Mouse (Mus musculus): Measurements from ENCODE around the gene Eci1.
"Not testable (repeated sequence)": the region's sequence is repeated elsewhere in the genome, so short reads cannot be mapped to it uniquely, and the experiment has no call there.

Gene Eci1

DNA sequence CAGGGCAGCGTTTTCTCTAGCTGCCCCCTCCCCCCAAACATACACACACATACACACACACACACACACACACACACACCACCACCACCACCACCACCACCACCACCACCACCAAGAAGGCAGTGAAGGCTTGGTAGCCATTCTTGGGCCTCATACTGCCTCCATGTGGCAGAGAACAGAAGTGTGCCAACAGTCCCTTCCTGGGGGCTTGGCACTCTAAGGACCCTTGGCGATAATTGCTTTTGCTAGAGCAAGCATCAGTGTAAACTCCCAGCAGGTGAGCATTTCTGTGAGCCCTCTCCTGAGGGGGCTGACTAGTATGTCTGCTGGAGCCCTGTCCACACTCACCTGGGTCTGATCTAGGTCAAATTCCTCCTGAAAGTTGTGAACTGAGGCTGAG, 14.7 kb downstream of the Eci1 start:
- DNase-seq, result no peak

DNA sequence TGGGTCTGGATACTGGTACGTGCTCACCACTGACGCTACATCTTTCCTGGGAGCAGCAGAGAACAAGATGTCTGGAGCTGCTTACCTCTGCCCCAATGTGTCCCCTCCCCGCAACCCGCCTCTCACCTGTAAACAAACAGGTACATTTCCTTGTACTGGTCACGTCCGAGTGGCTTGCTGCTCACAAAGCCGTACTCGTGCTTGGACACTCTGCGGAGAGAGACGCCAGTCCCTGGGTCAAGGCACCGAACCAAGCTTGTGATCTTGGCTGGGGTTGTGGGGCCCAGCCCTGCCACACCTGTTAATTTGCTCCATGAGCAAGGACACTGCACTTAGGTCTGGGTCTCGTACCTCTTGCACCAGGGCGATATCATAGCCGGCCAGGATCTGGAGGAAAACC, 15.7 kb downstream of the Eci1 start:
- DNase-seq, result no peak

DNA sequence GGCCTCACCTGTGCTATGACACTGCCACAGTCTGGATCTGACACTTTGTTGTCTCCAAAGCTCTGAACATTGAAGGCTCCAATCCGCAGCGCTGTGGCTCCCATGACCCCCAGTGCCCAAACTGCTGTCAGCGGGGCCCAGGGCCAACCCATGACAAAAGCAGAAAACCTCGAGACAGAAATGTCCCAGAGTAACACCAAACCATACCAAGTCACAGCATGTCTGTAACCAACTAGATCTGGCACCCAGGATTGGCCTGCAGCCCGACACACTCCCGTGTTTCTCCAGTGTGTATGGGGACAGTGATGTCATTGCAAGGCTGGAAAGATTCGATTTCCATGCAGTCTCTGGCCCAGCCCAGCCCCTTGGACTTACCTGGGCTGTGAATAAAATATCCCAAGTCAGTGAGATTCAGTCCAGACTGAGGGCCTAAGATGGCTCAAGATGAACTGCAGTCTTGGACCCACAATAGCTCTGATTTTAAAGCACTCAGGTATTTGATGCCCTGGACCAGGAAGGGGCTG, 16.3 kb downstream of the Eci1 start, which contains the start of gene Dnase1l2:
TSS of gene Dnase1l2 (minus strand) at position 474 of the 524 bp plus-strand sequence.
- no peak for DNase-seq

DNA sequence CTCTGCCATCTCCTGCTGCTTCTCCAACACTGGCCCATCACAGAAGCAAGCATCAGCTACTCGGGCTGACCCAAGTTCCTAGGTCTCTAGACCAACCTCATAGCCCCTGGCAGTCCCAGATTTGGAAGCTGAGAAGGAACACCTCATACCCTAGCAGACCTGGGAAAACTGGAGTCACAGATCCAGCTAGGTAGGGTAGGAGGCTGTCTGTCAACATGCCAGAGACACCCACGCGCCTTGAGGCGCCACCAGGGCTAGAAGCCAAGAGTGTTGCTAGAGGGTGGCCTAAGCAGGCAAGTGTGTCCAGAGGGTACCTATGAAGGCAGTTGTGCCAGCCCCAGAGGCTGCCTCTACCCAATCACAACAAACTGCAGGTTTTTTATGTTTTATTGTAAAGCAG, 17.0 kb downstream of the Eci1 start:
- DNase-seq, result no peak

DNA sequence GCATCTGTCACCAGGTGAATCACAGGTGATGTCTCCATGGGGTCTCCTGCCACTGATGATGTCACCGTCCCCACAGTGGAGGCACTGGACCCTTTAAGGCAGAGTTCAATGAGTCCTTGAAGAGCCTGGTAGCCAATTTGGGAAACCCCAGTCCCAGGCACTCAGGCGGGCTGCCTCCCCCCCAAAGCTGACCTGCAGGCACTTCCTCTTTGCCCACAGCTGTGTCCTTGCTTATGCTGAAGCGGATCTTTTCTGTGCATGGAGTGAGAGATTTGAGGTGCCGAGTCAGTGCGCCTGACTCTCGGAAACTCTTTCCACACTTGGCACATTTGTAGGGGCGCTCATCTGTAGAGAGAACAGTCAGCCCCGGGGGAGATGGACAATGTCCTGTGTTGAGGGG, 20.1 kb downstream of the Eci1 start:
- DNase-seq, result no peak

DNA sequence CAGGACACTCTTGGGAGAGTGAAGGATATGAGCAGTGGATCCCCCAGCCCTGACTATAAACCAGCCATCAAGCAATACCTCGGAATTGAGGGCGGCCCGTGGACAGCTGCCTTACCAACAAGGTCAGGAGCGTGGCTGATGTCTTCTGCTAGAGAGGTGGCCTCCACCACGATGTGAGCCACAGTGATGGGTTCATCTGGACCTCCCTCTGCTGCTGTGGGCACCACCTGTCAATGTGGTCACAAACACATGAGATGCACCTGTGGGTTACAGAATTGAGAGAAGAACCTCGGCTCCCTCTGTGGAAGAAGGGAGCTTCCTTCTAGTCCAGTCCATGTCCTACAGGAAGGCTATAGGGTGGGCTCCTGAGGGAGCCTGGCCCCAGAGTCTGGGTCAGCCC, 23.1 kb downstream of the Eci1 start:
- DNase-seq, result no peak

DNA sequence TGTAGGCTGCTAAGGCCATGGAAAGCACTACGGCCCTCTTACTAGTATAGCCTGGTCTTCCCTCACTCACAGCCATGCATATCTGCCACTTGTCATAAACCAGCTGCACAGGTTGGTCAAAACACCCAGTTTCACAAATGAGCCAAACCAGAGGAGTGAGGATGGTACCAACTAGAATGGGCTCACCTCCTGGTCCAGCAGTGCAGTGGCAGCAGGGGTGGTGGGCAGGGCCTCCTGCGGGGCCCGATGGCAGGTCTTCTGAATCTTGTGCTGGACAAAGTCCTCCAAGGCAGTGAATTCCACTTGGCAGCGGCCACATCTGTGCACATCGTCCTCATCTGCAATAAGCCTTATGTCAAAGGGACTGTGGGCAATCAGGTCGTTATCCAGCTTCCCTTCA, 24.8 kb downstream of the Eci1 start:
- DNase-seq, result no peak

DNA sequence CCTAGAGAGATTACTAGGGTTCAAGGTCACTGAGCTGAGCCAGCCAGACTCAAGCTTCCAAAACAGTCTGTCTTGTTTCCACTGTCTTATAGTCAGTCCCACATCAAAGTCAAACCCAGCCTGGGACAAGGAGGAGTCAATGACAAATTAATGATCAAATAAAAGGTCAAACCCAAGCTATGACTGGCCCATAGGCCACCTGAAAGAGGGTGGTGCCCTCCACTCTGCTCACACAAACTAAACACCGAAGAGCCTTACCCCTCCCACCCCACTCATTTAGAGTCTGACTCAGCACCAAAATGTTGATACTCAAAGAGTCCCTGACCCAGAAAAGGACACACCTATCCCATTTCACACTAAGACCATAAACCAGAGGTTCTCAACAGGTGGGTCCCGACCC, 26.9 kb downstream of the Eci1 start:
- DNase-seq, result no peak

DNA sequence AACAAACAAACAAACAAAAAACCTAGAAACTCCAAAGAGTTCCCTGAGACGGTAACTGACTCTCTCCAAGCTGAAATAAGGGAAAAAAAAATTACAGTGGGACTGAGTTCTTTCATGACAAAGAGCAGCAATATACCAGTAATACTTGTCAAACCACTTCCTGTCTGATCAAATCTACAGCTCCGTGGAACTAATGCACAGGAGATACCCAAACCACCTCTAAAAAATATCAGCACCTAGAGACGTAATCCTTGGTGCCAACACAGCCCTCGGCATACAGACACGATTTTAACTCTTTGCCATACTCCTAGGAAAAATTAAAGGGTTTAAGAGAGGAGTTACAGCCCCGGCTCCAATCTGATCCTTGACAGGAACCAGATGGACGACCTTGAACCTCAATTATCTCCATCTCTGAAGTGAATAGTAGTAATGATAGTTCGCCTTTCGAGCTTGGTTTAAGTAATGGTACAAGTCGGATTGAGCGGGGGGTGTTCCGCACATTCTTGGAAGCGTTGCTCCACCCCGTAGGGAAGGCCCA, 27.8 kb downstream of the Eci1 start:
- DNase-seq, result no peak

DNA sequence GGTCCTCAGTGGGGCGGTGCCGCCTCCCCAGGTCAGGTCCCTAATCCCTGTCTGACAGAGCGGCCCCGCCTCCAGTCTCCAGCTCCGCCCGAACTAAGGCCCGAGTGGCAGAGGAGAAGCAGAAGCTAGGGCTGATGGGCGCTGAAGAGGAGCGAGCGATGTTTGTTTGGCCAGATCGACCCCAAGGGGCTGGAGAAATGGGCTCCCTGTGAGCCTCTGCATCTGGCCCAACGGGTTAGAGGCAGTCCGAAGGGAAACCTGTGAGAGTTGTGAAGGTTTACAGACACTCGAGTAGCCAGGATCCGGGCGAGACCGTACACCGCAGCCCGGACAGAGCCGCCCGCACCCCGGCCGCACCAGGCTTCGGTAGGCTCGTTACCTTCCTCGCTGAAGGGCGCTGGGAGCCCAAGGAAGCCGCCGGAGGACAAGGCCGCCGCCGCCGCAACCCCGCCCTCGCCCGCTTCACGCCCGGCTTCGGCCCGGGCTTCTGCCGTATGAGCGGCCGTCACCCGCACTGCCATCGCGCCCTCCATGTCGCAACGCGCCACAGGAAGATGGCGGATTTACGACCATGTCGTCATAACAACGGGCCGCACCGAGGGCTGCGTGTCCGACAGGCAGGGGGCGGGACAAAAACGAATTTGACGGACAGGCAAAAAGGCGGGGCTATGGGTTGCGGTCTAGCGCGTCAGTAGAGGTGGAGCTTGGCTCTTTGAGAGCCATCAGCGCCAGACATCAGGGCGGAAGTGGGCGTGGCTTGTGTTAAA, 28.5 kb downstream of the Eci1 start:
- peak; percentile 99 for DNase-seq

DNA sequence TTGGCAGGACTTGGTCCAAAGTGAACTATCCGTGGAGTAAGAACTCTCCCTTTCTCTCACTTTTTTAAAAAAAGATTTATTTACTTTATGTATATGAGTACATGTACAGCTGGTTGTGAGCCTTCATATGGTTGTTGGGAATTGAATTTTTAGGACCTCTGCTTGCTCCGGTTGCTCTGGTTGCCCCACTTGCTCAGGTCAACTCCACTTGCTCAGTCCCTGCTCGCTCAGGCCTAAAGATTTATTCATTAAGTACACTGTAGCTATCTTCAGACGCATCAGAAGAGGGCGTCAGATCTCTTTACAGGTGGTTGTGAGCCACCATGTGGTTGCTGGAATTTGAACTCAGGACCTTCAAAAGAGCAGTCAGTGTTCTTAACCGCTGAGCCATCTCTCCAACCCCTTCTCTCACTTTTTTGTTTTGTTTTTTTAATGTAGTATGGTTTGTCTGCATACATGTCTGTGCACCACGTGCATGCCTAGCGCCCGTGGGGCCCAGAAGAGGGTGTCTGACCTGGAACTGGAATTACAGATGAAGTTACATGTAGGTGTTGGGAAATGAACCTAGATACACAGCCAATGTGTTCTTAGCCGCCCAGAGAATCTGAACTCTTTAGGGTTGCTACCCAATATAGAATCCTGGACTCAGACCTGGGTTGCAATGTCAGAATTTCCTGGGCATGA, 29.2 kb downstream of the Eci1 start:
- not testable (repeated sequence) for DNase-seq

DNA sequence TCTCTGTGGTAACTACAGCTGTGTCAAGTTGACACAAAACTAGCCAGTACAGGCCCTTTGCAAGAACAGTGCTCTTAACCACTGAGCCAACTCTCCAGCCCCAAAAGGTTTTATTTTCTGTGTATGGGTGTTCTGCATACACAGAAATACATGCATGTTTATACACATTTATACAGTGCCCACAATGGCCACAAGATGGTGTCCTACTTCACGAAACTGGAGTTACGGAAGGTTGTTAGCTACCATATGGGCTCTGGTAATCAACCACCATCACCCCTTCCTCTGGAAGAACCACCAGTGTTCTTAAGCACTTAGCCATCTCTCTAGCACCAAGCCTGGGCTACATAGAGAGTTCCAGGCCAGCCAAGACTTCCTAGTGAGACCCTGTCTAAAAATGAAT, 35.1 kb downstream of the Eci1 start:
- no peak for DNase-seq

DNA sequence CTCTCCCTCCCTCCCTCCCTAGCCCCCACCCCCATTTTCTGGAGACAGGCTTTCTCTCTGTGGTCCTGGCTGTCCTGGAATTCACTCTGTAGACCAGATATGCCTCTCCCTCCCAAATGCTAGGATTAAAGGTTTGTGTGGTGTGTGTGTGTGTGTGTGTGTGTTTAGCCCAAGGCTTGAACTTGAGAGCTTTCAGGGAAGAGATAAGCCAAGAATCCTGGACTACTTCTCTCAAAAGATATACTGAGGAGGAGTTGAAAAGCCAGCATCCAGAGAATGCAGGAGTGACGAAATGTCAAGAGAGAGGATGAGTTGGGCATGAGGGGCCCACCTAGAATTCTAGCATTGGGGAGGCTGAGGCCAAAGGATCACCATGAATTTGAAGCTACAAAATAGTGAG, 36.5 kb downstream of the Eci1 start:
- no peak for DNase-seq

DNA sequence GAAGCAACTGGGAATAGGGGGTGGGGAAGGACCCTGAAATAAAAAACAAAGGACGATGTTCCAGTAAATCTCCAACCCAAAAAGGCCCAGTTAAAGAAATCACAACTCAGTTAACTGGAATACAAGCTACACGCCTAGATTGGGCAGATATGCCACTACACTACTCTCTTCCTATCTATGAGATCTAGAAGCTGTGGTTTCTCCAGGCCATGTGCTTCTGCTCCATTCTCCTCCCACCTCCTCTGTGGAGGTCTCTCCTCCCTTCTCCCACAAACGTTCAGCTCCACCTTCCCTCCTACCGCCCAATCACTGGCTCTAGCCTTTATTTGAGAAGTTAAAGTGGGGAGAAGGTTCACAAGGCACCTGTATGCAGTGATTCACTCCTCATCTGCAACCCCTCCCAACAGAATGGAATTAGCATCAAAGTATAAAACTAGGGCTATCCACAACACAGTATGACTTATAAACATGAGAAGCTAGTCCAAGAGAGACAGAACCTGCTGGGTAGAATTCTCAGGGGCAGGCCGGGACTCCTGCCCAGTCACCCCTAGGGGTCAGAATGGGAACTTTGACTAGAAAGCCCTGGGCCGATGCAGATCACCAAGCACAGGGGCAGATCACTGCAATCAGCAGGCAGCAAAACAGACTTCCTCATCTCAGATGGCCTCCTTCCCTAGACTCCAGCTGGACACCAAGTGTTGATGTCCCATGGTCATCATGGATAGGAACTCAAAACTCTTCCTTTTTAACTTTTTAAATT, 37.1 kb downstream of the Eci1 start:
- no peak for DNase-seq

DNA sequence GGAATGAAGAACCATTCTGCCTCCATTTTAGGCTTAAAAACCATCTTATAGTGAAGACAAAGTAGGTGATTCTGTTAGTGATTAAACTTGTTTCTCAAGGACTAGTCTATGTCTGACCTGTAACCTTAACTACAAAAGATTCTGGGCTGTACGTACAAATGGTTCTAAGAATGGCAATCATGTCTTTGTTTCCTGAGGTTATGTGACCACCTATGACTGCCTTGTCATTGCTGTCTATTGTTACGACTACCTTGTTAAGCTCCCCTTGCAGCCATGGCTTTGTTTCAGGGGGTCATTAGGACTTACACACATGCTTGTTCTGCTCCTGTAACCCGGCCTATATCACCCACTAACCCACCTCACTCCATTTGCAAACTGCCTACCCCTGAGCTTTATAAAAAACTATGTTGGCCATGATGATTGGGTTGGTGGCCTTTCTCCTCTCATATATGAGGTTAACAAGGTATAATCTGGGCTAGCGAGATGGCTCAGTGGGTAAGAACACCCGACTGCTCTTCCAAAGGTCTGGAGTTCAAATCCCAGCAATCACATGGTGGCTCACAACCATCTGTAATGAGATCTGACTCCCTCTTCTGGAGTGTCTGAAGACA, 42.3 kb downstream of the Eci1 start:
- no peak for DNase-seq

DNA sequence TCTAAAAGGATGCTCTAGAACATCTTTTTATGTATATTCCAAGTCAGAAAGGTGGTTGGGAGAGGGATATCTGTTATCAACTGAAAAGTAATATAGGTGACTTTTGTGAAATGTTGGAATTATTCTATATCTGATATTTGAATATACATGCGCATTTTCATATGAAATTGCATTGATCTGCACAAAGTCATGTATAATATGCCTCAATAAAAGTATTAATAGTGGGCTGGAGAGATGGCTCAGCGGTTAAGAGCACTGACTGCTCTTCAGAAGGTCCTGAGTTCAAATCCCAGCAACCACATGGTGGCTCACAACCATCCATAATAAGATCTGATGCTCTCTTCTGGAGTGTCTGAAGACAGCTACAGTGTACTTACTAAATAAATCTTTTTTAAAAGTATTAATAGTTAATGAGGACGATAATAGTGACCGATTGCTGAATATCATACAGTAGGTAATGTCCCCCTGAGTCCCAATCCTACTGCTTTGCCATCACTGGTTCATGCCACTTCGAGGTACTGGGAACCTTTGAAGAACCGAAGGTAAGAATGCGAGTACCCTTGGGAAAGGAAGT, 43.0 kb downstream of the Eci1 start:
- no peak for DNase-seq

DNA sequence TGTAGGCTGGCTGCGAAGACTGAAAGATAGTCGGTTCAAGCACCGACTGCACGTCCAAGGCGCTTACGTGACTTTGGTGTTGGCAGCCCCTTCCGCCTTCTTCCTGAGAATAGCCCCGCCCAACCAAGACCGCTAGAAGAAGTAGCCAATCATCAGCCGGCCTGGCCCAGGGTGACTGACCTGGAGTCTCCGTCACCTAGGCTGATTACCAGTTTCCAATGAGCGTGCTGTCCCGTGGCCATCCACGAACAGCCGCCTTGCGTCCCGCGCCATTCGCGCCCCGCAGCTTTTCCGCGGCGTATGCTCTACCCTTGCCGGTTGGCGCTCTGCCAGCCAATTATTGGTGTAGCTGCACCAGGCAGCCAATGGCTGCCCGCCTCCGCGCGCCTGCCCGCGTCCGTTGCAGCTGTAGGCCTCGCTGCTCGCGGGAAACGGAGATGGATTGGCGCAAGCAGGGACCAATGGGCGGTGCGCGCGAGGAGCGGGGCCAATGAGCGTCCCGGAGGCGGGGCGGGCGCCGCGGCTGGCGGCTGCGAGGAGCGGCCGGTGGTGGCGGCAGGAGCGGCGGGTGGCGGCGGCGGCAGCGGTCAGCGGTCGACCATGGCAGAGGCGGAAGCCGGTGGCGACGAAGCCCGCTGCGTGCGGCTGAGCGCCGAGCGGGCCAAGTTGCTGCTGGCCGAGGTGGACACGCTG, 43.6 kb downstream of the Eci1 start, which contains the start of the genes E4f1 and Pgp:
TSS of gene E4f1 (minus strand) at position 404 of the 693 bp plus-strand sequence.
TSS of gene Pgp (plus strand) at position 483 of the 693 bp plus-strand sequence.
- DNase-seq, result peak; percentile 99

DNA sequence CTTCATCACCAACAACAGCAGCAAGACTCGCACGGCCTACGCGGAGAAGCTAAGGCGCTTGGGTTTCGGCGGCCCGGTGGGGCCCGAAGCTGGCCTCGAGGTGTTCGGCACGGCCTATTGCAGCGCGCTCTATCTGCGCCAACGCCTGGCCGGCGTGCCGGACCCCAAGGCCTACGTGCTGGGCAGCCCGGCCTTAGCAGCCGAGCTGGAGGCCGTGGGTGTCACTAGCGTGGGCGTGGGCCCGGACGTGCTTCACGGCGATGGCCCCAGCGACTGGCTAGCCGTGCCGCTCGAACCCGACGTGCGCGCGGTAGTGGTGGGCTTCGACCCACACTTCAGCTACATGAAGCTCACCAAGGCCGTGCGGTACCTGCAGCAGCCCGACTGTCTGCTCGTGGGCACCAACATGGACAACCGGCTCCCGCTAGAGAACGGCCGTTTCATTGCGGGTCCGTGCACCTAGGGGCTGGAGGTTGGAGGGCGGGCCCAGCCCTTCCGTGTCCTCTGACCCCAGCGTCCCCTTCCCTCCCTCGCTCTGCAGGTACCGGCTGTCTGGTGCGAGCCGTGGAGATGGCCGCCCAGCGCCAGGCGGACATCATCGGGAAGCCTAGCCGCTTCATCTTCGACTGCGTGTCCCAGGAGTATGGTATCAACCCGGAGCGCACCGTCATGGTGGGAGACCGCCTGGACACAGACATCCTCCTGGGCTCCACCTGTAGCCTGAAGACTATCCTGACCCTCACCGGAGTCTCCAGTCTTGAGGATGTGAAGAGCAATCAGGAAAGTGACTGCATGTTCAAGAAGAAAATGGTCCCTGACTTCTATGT, 44.5 kb downstream of the Eci1 start:
- DNase-seq, result no peak

DNA sequence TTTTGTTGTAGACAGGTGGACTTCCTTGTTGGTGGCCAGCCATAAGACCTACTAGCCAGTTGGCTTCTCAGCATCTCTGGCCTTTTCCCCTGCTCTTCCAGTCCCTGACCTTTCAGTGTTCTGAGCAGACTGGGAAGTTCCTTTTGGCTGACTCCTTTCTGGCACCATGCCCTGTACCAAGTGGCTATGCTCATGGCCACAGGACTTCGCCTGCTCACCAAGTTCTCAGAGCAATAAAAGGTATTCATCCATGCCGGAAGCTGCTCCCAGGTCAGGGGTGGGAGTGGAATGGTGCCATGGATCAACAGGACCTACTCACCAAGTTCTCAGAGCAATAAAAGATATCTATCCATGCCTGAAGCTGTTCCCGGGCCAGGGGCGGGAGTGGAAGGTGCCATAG, 46.1 kb downstream of the Eci1 start:
- DNase-seq, result no peak

DNA sequence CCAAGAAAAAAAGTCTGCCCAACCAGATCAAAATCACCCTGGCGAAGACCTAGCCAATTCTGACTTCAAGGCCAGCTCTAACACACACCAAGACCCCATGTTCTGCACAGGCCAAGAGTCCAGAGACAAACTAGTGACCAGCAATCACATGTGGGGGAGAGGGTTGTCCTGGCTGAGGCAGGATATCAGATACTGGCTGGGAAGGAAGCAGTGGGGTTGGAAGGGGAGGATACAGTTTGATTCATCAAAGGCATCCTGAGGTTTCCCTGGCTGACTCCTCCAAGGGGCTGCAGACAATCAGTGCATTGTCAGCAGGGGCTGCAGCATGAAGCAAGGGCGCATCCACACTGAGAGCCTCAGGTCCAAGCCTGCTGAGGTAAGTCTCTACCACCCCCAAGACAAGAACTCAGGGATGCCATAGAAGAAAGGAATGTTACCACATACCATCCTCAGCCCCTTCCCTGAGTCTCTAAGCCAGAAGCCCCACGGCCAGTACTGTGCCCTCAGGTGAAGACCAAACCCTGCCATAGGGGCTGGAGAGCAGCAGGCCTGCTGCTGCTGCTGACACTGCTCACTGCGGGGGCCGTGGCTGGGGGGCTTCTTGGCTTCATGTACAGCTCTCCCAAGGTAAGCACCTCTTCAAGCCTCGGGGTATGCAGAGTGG, 47.3 kb downstream of the Eci1 start, which contains the start of gene Bricd5:
TSS of gene Bricd5 (plus strand) at position 273 of the 664 bp plus-strand sequence.
- DNase-seq, result no peak

Data from layer of hippocampus, adult 9-11 months (tissue).